Mouse (Mus musculus) frontal cortex, postnatal 36 days (tissue): ENCODE measurements at regions not wholly inside any gene's neighbourhood (a gene's known extent, or its start where the extent isn't known, plus 50 kb on each side); places are given as distances from the start of the nearest gene placed in this dataset.

Experiments used
- DNase-seq, 2 experiments: peaks; one replicate each; pipeline ENCODE4 v3.0.0; 2022; ENCODE audit warnings: low spot score in 2 of 2

- DNase-seq: peak; percentile 72 to 85
These were observed 564.1 kb downstream of the Btbd3 start for GRCm38 (mm10) chr2:138820489-138820888.

- DNase-seq: peak in 1 of 2 experiments; percentile 53
These were observed 568.5 kb downstream of the Btbd3 start for GRCm38 (mm10) chr2:138824873-138825272.

GRCm38 (mm10) chr2:138827813-138828570 lies 571.6 kb downstream of the Btbd3 start:
- no peak for DNase-seq

- DNase-seq: no peak
These were observed 582.5 kb downstream of the Btbd3 start for GRCm38 (mm10) chr2:138838846-138839245.

GRCm38 (mm10) chr2:138859121-138859520 lies 602.8 kb downstream of the Btbd3 start:
- DNase-seq: peak; percentile 6 to 21

- DNase-seq: no peak
These were observed 597.1 kb upstream of the Sptlc3 start for GRCm38 (mm10) chr2:138896563-138896962.

GRCm38 (mm10) chr2:138897101-138897500 lies 596.6 kb upstream of the Sptlc3 start:
- DNase-seq: peak in 1 of 2 experiments; percentile 9

- DNase-seq: no peak
These were observed 556.5 kb upstream of the Sptlc3 start for GRCm38 (mm10) chr2:138937165-138937564.

- DNase-seq: no peak
These were observed 554.3 kb upstream of the Sptlc3 start for GRCm38 (mm10) chr2:138939367-138939766.

- no peak for DNase-seq
These were observed 527.5 kb upstream of the Sptlc3 start for GRCm38 (mm10) chr2:138966110-138966790.

GRCm38 (mm10) chr2:138974548-138974947 lies 519.2 kb upstream of the Sptlc3 start:
- DNase-seq: no peak

GRCm38 (mm10) chr2:138990031-138990430 lies 503.7 kb upstream of the Sptlc3 start:
- no peak for DNase-seq

- DNase-seq: no peak
These were observed 461.5 kb upstream of the Sptlc3 start for GRCm38 (mm10) chr2:139032105-139032812.

- no peak for DNase-seq
These were observed 458.9 kb upstream of the Sptlc3 start for GRCm38 (mm10) chr2:139034800-139035199.

GRCm38 (mm10) chr2:139041671-139042273 lies 451.9 kb upstream of the Sptlc3 start:
- DNase-seq: no peak

GRCm38 (mm10) chr2:139044684-139045083 lies 449.0 kb upstream of the Sptlc3 start:
- no peak for DNase-seq

GRCm38 (mm10) chr2:139055249-139055648 lies 438.5 kb upstream of the Sptlc3 start:
- no peak for DNase-seq

- peak in 1 of 2 experiments; percentile 1 for DNase-seq
These were observed 424.3 kb upstream of the Sptlc3 start for GRCm38 (mm10) chr2:139069276-139069961.

- DNase-seq: no peak
These were observed 422.0 kb upstream of the Sptlc3 start for GRCm38 (mm10) chr2:139071690-139072089.

- DNase-seq: no peak
These were observed 400.1 kb upstream of the Sptlc3 start for GRCm38 (mm10) chr2:139093487-139094066.

GRCm38 (mm10) chr2:139111669-139112068 lies 382.0 kb upstream of the Sptlc3 start:
- DNase-seq: peak in 1 of 2 experiments; percentile 30
